Mouse (Mus musculus) heart, embryonic 13.5 days (tissue): ENCODE data around the gene Fam214a. TPM values are rescaled to one million over a fixed set of nuclear protein-coding genes. Genes with fewer than 3 reads are reported as not detected.

Experiments
- ATAC-seq: fragments of 200-750 bp; cut with Nextera tagmentation; 2 replicates; pipeline ENCODE4 v1.8.0; 2017; ENCODE audit warnings: moderate TSS enrichment; ENCODE audit not compliant: insufficient number of reproducible peaks, low FRiP score, low TSS enrichment; ENCODE audit errors: extremely low read depth
- H3K27ac ChIP-seq: fragments of 300-500 bp; sonication (generic); replicated peaks from 2 replicates; pipeline ENCODE4 v1.5.1; 2015; ENCODE audit warnings: moderate library complexity, mild to moderate bottlenecking, inconsistent platforms
- H3K27me3 ChIP-seq: fragments of 300-500 bp; sonication (generic); replicated peaks from 2 replicates; pipeline ENCODE4 v1.6.1; 2015; ENCODE audit warnings: mild to moderate bottlenecking, inconsistent platforms
- H3K36me3 ChIP-seq: fragments of 300-500 bp; sonication (generic); 2 replicates; pipeline ENCODE4 v1.6.1; 2015; ENCODE audit warnings: mild to moderate bottlenecking, inconsistent platforms
- H3K4me1 ChIP-seq: fragments of 300-500 bp; sonication (generic); 2 replicates; pipeline ENCODE4 v1.6.1; 2015; ENCODE audit warnings: inconsistent platforms
- H3K4me2 ChIP-seq: fragments of 300-500 bp; sonication (generic); 2 replicates; pipeline ENCODE4 v1.6.1; 2015; ENCODE audit warnings: inconsistent platforms, mild to moderate bottlenecking, moderate library complexity
- H3K4me3 ChIP-seq: fragments of 300-500 bp; sonication (generic); 2 replicates; pipeline ENCODE4 v1.5.1; 2015; ENCODE audit warnings: moderate library complexity, mild to moderate bottlenecking, inconsistent platforms
- H3K9ac ChIP-seq: fragments of 300-500 bp; sonication (generic); 2 replicates; pipeline ENCODE4 v1.6.1; 2015; ENCODE audit warnings: inconsistent platforms, mild to moderate bottlenecking, moderate library complexity
- H3K9me3 ChIP-seq: fragments of 300-500 bp; sonication (generic); 2 replicates; pipeline ENCODE4 v1.6.1; 2016; ENCODE audit warnings: inconsistent platforms
- WGBS: fragments of 180-500 bp; shearing (Covaris S2); methylation state at CpG from one replicate; pipeline ENCODE4 v1.1.7; 2015; ENCODE audit warnings: mixed read lengths; 5-methylcytosine and 5-hydroxymethylcytosine counted together
- polyA plus RNA-seq: library from polyadenylated mRNA; unstranded; fragments of >200 nt; fragmentation: Nextera tagmentation; extraction: Ambion mirVana; gene quantifications from 2 replicates; pipeline ENCODE4 v1.2.1, GENCODE M21; 2015

Gene Fam214a
- polyA plus RNA-seq, 1 experiment from 2014 or later: 10.5 TPM

DNA sequence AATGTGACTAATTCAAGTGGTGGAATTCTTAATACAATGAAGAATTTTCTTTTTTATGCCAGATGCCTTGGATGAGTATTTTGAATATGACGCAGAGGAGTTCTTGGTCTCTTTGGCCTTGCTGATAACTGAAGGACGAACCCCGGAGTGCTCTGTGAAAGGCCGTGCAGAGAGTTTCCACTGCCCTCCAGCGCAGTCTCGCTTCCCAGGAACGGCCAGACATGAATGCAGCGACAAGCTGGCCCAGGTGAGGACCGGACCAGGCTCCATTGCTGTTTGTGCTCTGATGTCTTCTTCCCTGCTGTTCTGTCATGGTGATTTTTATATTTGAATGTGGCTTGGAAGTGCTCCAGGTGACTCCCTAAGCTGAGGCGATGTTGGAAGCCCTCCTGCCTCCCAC, 51.5 kb downstream of the Fam214a start:
- no peak overlapping the region for H3K9ac ChIP-seq
- H3K9me3 ChIP-seq: no peaks in the 10 kb centered on the region
- ATAC-seq: no peak
- H3K4me3 ChIP-seq: no peak overlapping the region
- H3K27me3 ChIP-seq: no peaks in the 10 kb centered on the region
- H3K36me3 ChIP-seq: peaks cover 34% of the 10 kb centered on the region
- H3K4me2 ChIP-seq: no peak overlapping the region
- 76% methylated on average over 10 of the region's 10 CpGs for WGBS
- H3K27ac ChIP-seq: no peak overlapping the region
- H3K4me1 ChIP-seq: peaks cover 25% of the 10 kb centered on the region

DNA sequence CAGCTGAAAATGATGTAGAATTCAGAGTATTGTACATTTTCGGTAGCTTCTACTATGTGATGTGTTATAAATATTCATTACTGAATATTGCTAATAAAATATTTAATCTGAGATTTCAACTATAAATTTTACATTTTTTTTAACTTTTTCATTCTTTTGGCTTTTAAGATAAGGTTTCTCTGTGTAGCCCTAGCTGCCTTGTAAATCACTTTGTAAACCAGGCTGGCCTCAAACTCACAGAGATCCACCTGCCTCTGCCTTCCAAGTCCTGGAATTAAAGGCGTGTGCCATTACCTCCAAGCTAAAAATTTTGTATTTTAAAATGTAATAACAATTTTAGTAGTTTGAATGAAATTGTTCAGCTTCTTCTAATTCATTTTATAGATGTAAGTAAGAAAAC, 63.9 kb downstream of the Fam214a start:
- Histone ChIP-seq H3K27me3 (no peaks in the 10 kb centered on the region), H3K4me1 (no peaks in the 10 kb centered on the region), H3K27ac (no peak overlapping the region), H3K4me3 (no peak overlapping the region), H3K9ac (no peak overlapping the region), H3K9me3 (no peaks in the 10 kb centered on the region), H3K36me3 (peaks cover 80% of the 10 kb centered on the region), H3K4me2 (no peak overlapping the region)
- 85% methylated on average over 2 of the region's 2 CpGs for WGBS
- ATAC-seq: no peak

DNA sequence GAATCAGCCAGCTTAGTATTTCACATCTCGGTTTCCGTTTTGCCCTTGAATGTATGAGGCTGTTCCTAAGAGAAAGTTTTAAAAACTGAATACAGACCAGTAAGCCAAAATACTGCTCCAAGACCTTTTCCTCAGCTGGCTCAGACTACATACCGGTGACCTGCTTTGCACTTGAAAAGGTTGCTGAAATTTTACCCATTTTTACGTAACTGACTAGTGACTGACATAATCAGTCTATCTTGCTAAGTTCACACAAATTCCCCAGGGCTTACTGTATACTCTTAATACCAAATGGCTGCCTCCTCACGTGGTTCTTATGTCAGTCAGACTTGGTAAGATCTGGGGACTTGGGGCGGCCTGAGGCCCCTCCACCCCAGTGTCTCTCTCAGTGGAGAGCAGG, 66.5 kb downstream of the Fam214a start:
- Histone ChIP-seq H3K4me2 (no peak overlapping the region), H3K27me3 (no peaks in the 10 kb centered on the region), H3K9me3 (no peaks in the 10 kb centered on the region), H3K9ac (no peak overlapping the region), H3K27ac (no peak overlapping the region), H3K4me3 (no peak overlapping the region), H3K36me3 (peaks cover 63% of the 10 kb centered on the region), H3K4me1 (peaks cover 3% of the 10 kb centered on the region)
- no peak for ATAC-seq
- 84% methylated on average over 6 of the region's 6 CpGs for WGBS

DNA sequence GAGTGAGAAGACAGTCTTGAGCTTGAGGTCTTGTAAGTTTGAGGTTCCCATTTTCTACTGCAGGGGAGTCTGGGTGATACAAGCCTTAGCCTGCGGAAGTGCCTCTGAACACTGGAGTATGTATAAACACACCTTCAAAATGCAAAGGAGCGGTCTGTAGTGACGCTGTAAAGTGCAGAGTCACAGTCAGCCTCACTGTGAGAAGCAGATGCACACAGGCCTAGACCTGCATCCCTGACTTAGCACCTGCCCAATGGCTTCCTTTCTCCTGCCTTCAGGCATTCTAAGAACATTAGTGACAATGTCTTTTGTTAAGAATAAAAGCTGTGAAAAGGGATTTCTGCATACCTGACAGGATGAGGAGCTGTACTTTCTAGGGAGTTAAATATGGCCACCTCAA, 66.9 kb downstream of the Fam214a start:
- H3K27me3 ChIP-seq: no peaks in the 10 kb centered on the region
- no peaks in the 10 kb centered on the region for H3K9me3 ChIP-seq
- ATAC-seq: no peak
- no peak overlapping the region for H3K4me3 ChIP-seq
- no peak overlapping the region for H3K27ac ChIP-seq
- 84% methylated on average over 3 of the region's 3 CpGs for WGBS
- peaks cover 5% of the 10 kb centered on the region for H3K4me1 ChIP-seq
- no peak overlapping the region for H3K9ac ChIP-seq
- H3K4me2 ChIP-seq: no peak overlapping the region
- peaks cover 64% of the 10 kb centered on the region for H3K36me3 ChIP-seq

DNA sequence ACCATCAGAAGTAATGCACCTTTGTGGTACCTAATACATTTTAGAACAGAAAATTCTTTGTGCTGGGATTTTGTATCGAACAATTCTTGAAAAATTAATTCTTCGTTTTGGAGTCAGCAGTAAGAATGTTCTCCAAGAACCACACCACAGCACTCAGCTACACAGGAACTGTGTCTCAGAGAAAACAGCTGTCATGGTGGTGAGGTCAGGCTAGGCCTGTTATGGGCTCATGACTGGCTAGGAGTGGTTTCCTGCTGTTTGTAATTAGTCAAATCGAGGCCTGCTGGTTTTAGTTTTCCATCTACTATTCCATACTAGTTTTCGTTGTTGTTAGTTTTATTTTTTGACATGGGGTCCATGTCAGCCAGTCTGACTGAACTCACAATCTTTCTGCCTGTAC, 67.9 kb downstream of the Fam214a start:
- Histone ChIP-seq H3K27me3 (no peaks in the 10 kb centered on the region), H3K36me3 (peaks cover 56% of the 10 kb centered on the region), H3K4me2 (no peak overlapping the region), H3K9ac (no peak overlapping the region), H3K4me1 (peaks cover 5% of the 10 kb centered on the region), H3K4me3 (no peak overlapping the region), H3K27ac (no peak overlapping the region), H3K9me3 (no peaks in the 10 kb centered on the region)
- 69% methylated on average over 4 of the region's 4 CpGs for WGBS
- no peak for ATAC-seq

DNA sequence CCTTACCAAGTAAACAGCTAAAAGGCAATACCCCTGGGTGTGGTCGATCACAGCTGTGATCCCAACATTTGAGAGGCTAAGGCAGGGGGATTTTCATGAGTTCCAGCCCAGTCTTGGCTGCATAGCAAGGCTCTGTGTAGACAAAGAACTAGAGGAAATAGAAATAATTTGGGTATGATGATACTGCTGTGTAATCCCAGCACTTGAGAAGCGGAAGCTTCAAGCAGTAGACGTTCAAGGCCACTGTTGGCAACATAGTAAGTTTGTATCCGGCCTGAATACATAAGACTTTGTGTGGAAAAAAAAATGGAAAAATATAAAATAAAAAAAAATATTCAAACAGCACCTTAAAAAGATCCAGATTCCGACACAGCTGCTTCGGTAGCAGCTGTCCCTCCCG, 69.9 kb downstream of the Fam214a start:
- WGBS: 85% methylated on average over 7 of the region's 7 CpGs
- H3K4me2 ChIP-seq: no peak overlapping the region
- ATAC-seq: no peak
- H3K36me3 ChIP-seq: peaks cover 54% of the 10 kb centered on the region
- no peak overlapping the region for H3K9ac ChIP-seq
- no peak overlapping the region for H3K27ac ChIP-seq
- H3K9me3 ChIP-seq: no peaks in the 10 kb centered on the region
- no peak overlapping the region for H3K4me3 ChIP-seq
- peaks cover 5% of the 10 kb centered on the region for H3K4me1 ChIP-seq
- H3K27me3 ChIP-seq: no peaks in the 10 kb centered on the region

DNA sequence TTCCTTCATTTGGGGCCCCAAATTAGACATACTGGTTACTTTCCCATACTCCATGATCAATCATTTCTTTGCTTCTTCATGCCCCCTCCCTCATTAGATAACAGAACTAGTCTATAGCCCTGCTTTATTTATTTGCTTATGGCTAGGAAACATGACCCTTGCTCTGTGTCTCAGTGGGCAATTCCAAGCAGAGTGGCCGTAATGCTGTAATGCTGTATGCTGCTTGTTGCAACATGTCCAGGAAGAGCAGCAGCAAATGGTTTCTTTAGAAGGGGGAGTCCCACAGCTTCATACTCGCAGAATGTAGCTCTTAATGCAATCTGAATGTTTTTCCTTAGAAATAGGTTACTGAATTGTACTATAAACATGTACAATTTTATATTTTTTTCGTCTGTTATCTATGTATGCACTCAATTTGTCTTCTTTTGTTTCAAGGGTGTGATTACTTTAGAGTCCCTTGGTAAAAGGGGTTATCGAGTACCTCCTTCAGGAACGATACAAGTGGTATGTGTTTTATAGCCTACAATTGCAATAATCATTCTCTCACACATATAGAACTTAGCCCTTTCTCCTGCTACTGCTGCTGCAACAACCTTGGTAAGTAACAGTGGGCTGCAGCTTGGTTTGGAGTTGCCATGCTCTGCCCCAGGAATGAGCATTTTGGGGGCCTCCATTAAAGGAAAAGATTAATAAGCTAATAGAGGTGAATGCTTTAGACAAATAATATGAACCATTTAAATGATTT, 70.6 kb downstream of the Fam214a start:
- Histone ChIP-seq H3K4me1 (peaks cover 5% of the 10 kb centered on the region), H3K4me3 (no peak overlapping the region), H3K9ac (no peak overlapping the region), H3K27me3 (no peaks in the 10 kb centered on the region), H3K9me3 (no peaks in the 10 kb centered on the region), H3K4me2 (no peak overlapping the region), H3K36me3 (peaks cover 51% of the 10 kb centered on the region), H3K27ac (no peak overlapping the region)
- no peak for ATAC-seq
- 75% methylated on average over 5 of the region's 5 CpGs for WGBS

DNA sequence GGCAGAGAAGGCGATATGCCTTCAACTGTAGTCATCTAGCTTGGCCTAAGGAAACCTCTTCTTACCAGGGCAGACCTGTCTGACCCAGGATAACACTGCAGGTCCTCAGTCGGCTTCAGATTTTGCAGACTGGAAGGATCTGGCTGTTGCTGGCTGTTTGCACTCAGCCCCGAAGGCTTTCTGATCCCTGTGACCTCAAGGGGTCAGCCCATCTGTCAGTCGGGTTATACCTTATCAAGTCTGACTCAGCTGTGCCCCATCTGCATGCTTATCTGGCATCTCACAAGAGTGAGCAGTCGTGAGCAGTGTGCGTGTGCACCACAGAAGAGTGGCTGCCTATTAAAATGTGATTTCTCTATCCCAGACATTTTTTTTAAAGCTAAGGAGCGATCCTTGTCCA, 71.4 kb downstream of the Fam214a start:
- H3K9me3 ChIP-seq: no peaks in the 10 kb centered on the region
- no peak overlapping the region for H3K27ac ChIP-seq
- no peak overlapping the region for H3K9ac ChIP-seq
- H3K27me3 ChIP-seq: no peaks in the 10 kb centered on the region
- H3K4me2 ChIP-seq: no peak overlapping the region
- no peak for ATAC-seq
- WGBS: 21% methylated on average over 7 of the region's 7 CpGs
- no peak overlapping the region for H3K4me3 ChIP-seq
- peaks cover 51% of the 10 kb centered on the region for H3K36me3 ChIP-seq
- peaks cover 5% of the 10 kb centered on the region for H3K4me1 ChIP-seq

DNA sequence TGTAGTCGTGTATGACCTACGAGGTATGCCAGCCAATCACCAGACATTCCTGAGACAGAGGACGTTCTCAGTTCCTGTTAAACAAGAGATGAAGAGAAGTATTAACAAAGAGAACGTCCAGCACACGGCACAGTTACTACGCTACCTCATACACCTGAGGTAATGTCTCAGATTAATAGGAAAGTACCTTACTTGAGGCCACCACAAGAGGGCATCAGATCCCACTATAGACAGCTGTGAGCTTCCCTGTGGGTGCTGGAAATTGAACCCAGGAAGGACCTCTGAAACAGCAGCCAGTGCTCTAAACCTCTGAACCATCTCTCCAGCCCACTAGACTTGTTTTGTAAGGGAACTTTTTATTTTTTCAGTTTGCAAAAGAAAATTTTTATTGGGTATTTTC, 73.0 kb downstream of the Fam214a start:
- peaks cover 35% of the 10 kb centered on the region for H3K36me3 ChIP-seq
- H3K4me3 ChIP-seq: no peak overlapping the region
- peaks cover 5% of the 10 kb centered on the region for H3K4me1 ChIP-seq
- no peak overlapping the region for H3K27ac ChIP-seq
- no peak overlapping the region for H3K9ac ChIP-seq
- H3K4me2 ChIP-seq: no peak overlapping the region
- no peaks in the 10 kb centered on the region for H3K9me3 ChIP-seq
- no peaks in the 10 kb centered on the region for H3K27me3 ChIP-seq
- WGBS: 74% methylated on average over 6 of the region's 6 CpGs
- ATAC-seq: no peak

DNA sequence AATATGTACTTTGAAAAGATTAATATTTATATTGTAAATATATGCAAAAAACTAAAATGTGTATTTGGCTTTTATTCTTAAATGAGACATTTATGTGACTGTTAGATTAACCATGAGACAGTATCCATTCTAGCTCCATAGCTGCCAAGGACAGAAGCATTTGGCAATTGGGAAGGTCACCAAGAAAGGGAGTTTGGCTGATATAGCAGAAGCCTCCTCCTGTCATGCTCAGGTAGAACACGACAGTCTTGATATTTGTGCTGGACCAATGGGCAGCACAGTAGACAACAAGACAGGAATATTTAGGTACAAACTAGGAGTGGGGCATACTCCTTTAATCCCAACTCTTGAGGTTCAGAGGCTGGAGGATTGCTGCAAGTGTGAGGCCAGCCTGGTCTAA, 79.7 kb downstream of the Fam214a start:
- Histone ChIP-seq H3K27me3 (no peaks in the 10 kb centered on the region), H3K9ac (no peak overlapping the region), H3K4me3 (no peak overlapping the region), H3K9me3 (no peaks in the 10 kb centered on the region), H3K27ac (no peak overlapping the region), H3K36me3 (peaks cover 16% of the 10 kb centered on the region), H3K4me1 (peaks cover 5% of the 10 kb centered on the region; the same call in 1 of the 2 replicates), H3K4me2 (no peak overlapping the region)
- WGBS: 70% methylated on average over 1 of the region's 1 CpGs
- no peak for ATAC-seq

DNA sequence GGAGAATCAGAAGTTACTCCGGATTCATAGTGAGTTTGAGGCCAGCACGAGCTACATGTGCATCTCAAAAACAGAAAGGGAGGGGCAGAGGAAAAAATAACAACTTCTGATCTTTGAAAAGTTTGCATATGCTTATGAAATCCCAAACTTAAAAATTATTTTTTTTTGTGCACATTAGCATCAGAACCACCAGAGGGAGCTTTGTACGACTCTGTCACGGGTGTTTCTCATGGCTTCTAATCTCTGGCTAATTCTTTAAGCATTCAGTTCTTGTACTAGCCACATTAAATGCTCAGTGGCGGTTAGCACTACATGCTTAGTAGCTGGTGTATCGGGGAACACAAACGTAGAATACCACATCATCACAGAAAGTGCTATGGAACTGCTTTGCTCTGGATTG, 80.5 kb downstream of the Fam214a start:
- Histone ChIP-seq H3K9me3 (no peaks in the 10 kb centered on the region), H3K9ac (no peak overlapping the region), H3K27ac (no peak overlapping the region), H3K27me3 (no peaks in the 10 kb centered on the region), H3K4me1 (peaks cover 5% of the 10 kb centered on the region; the same call in 1 of the 2 replicates), H3K4me2 (no peak overlapping the region), H3K4me3 (no peak overlapping the region), H3K36me3 (peaks cover 15% of the 10 kb centered on the region)
- ATAC-seq: no peak
- 51% methylated on average over 7 of the region's 7 CpGs for WGBS

DNA sequence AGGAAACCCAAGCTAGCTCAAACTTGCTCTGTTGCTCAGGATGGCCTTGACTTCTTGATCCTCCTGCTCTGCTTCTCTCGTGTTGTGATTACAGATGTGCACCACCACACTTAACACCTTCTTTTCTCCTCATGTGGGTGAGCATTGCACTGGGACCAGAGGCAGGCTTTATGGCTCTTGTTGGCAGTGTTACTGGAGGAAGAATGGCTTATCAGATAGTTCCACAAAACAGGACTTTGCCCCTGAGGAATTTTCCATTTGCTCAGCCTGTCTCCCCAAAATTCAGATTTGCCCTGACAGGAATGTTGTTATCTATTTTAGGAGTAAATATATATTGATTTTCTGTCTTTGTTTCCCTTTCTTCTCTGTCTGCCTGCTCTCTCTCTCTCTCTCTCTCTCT, 82.0 kb downstream of the Fam214a start:
- Histone ChIP-seq H3K9me3 (no peaks in the 10 kb centered on the region), H3K27ac (0 out of 2 replicates have a peak overlapping the region, but pooled peaks have one; percentile 39), H3K36me3 (peaks cover 8% of the 10 kb centered on the region; the same call in 1 of the 2 replicates), H3K9ac (no peak overlapping the region), H3K4me2 (no peak overlapping the region), H3K27me3 (no peaks in the 10 kb centered on the region), H3K4me3 (no peak overlapping the region), H3K4me1 (peaks cover 18% of the 10 kb centered on the region)
- no peak for ATAC-seq
- 16% methylated on average over 1 of the region's 1 CpGs for WGBS
